Mouse (Mus musculus): ENCODE measurements around the gene Hmga2.

Hmga2 gene

GRCm38 (mm10) chr10:120422820-120423219 lies 53.4 kb downstream of the Hmga2 start:
- DNase-seq: no peak

GRCm38 (mm10) chr10:120422050-120422449 lies 54.2 kb downstream of the Hmga2 start:
- peak; percentile 88 to 90 for DNase-seq

- no peak for DNase-seq
These were observed 55.2 kb downstream of the Hmga2 start for GRCm38 (mm10) chr10:120420971-120421629.

- no peak for DNase-seq
These were observed 57.3 kb downstream of the Hmga2 start for GRCm38 (mm10) chr10:120418738-120419523.

GRCm38 (mm10) chr10:120418211-120418610 lies 58.1 kb downstream of the Hmga2 start:
- no peak for DNase-seq

GRCm38 (mm10) chr10:120417488-120418118 lies 58.7 kb downstream of the Hmga2 start:
- peak; percentile 74 to 83 for DNase-seq

GRCm38 (mm10) chr10:120417116-120417487 lies 59.2 kb downstream of the Hmga2 start:
- DNase-seq: no peak

GRCm38 (mm10) chr10:120416628-120417027 lies 59.6 kb downstream of the Hmga2 start:
- DNase-seq: no peak

- DNase-seq: no peak
These were observed 64.1 kb downstream of the Hmga2 start for GRCm38 (mm10) chr10:120412215-120412614.

GRCm38 (mm10) chr10:120410958-120411357 lies 65.3 kb downstream of the Hmga2 start:
- DNase-seq: no peak

- no peak for DNase-seq
These were observed 67.1 kb downstream of the Hmga2 start for GRCm38 (mm10) chr10:120409131-120409530.

GRCm38 (mm10) chr10:120407230-120407629 lies 69.0 kb downstream of the Hmga2 start:
- no peak for DNase-seq

GRCm38 (mm10) chr10:120406038-120406437 lies 70.2 kb downstream of the Hmga2 start:
- no peak for DNase-seq

GRCm38 (mm10) chr10:120405322-120405721 lies 70.9 kb downstream of the Hmga2 start:
- no peak for DNase-seq

- DNase-seq: peak; percentile 30 to 54
These were observed 73.3 kb downstream of the Hmga2 start for GRCm38 (mm10) chr10:120402966-120403365.

GRCm38 (mm10) chr10:120401787-120402186 lies 74.5 kb downstream of the Hmga2 start:
- DNase-seq: no peak

GRCm38 (mm10) chr10:120399846-120400510 lies 76.3 kb downstream of the Hmga2 start:
- no peak for DNase-seq

GRCm38 (mm10) chr10:120398745-120399144 lies 77.5 kb downstream of the Hmga2 start:
- DNase-seq: no peak

- DNase-seq: no peak
These were observed 79.0 kb downstream of the Hmga2 start for GRCm38 (mm10) chr10:120397211-120397631.

GRCm38 (mm10) chr10:120395550-120395949 lies 80.7 kb downstream of the Hmga2 start:
- DNase-seq: no peak

GRCm38 (mm10) chr10:120394740-120395139 lies 81.5 kb downstream of the Hmga2 start:
- no peak for DNase-seq

- DNase-seq: no peak
These were observed 84.1 kb downstream of the Hmga2 start for GRCm38 (mm10) chr10:120391971-120392716.
